Mouse (Mus musculus) gastrocnemius, postnatal 10 days (tissue): ENCODE measurements around the gene Gm17728. TPM values are rescaled to one million over a fixed set of nuclear protein-coding genes. Genes with fewer than 3 reads are reported as not detected.
"Not testable (repeated sequence)": the region's sequence is repeated elsewhere in the genome, so short reads cannot be mapped to it uniquely, and the experiment has no call there.

Experiments
- DNase-seq: peaks from one replicate; pipeline ENCODE4 v3.0.0; 2021; ENCODE audit warnings: mixed read lengths
- long read RNA-seq, 2 experiments: library from polyadenylated mRNA; stranded (forward); transcript quantifications; one replicate each; pipeline ENCODE4 v2.0.0; 2021
- total RNA-seq, 2 experiments: library from RNA; stranded (reverse); gene quantifications; 2 replicates each; pipeline ENCODE4 v1.2.3; 2021

Gene Gm17728
- not detected for total RNA-seq
- long read RNA-seq, experiment 1: 0 reads
- long read RNA-seq, experiment 2: 0 reads

- not testable (repeated sequence) for DNase-seq
Observed at GRCm38 (mm10) chr17:9421760-9422159, at the start of gene Gm17728. Gene Gm17728 (plus strand): TSS chr17:9422060.

GRCm38 (mm10) chr17:9397493-9397892 is 24.4 kb upstream of the Gm17728 start:
- no peak for DNase-seq

GRCm38 (mm10) chr17:9398551-9398950 is 23.3 kb upstream of the Gm17728 start:
- DNase-seq: no peak

GRCm38 (mm10) chr17:9403991-9404390 is 17.9 kb upstream of the Gm17728 start:
- no peak for DNase-seq

GRCm38 (mm10) chr17:9407640-9408039 is 14.2 kb upstream of the Gm17728 start:
- DNase-seq: no peak

- DNase-seq: no peak
Observed at GRCm38 (mm10) chr17:9419016-9419415, 2.8 kb upstream of the Gm17728 start.

- DNase-seq: no peak
Observed at GRCm38 (mm10) chr17:9428374-9428994, 6.6 kb downstream of the Gm17728 start.

GRCm38 (mm10) chr17:9439997-9440655 is 18.3 kb downstream of the Gm17728 start:
- DNase-seq: no peak

- DNase-seq: no peak
Observed at GRCm38 (mm10) chr17:9456406-9456805, 34.5 kb downstream of the Gm17728 start.

GRCm38 (mm10) chr17:9460904-9461303 is 39.0 kb downstream of the Gm17728 start:
- no peak for DNase-seq

Other genes starting within 250 kb of the Gm17728 start
- gene Pabpc6, start 247.7 kb downstream of the Gm17728 start, total RNA-seq: not detected